Mouse (Mus musculus) lung, postnatal 0 days (tissue): Measurements from ENCODE around the gene 4921507P07Rik. TPM values are rescaled to one million over a fixed set of nuclear protein-coding genes. Genes with fewer than 3 reads are reported as not detected.

Experiments
- ATAC-seq: fragments of 200-750 bp; cut with Nextera tagmentation; 2 replicates; pipeline ENCODE4 v1.8.0; 2017; ENCODE audit warnings: moderate library complexity
- DNase-seq: peaks from one replicate; pipeline ENCODE4 v3.0.0-alpha.2; 2016; ENCODE audit warnings: low spot score
- H3K27ac ChIP-seq: fragments of 300-500 bp; sonication (generic); 2 replicates; pipeline ENCODE4 v1.5.1; 2014; ENCODE audit warnings: antibody characterized with exemption, mild to moderate bottlenecking, low read length, mixed read lengths
- H3K27me3 ChIP-seq: fragments of 300-500 bp; sonication (generic); replicated peaks from 2 replicates; pipeline ENCODE4 v1.6.1; 2014; ENCODE audit warnings: low read length, mixed read lengths; ENCODE audit not compliant: insufficient read depth
- H3K36me3 ChIP-seq: fragments of 300-500 bp; sonication (generic); 2 replicates; pipeline ENCODE4 v1.6.1; 2014; ENCODE audit warnings: low read length, mixed read lengths; ENCODE audit not compliant: insufficient read depth
- H3K4me1 ChIP-seq: fragments of 300-500 bp; sonication (generic); 2 replicates; pipeline ENCODE4 v1.6.1; 2014; ENCODE audit warnings: antibody characterized with exemption, low read depth, low read length, mixed read lengths; ENCODE audit not compliant: insufficient read depth
- H3K4me2 ChIP-seq: fragments of 300-500 bp; sonication (generic); replicated peaks from 2 replicates; pipeline ENCODE4 v1.6.1; 2014; ENCODE audit warnings: low read depth, mild to moderate bottlenecking, low read length, moderate library complexity, mixed read lengths
- H3K4me3 ChIP-seq: fragments of 300-500 bp; sonication (generic); 2 replicates; pipeline ENCODE4 v1.5.1; 2014; ENCODE audit warnings: low read depth, low read length
- H3K9ac ChIP-seq: fragments of 300-500 bp; sonication (generic); replicated peaks from 2 replicates; pipeline ENCODE4 v1.6.1; 2014; ENCODE audit warnings: low read depth, mild to moderate bottlenecking
- H3K9me3 ChIP-seq: fragments of 300-500 bp; sonication (generic); 2 replicates; pipeline ENCODE4 v1.6.1; 2016; ENCODE audit warnings: low read length, mixed read lengths
- CTCF ChIP-seq: IDR thresholded peaks from 2 replicates; pipeline ENCODE4 v1.5.1; 2016; ENCODE audit warnings: antibody characterized with exemption, mild to moderate bottlenecking
- EP300 ChIP-seq: IDR thresholded peaks from 2 replicates; pipeline ENCODE4 v1.6.1; 2016; ENCODE audit warnings: antibody characterized with exemption, mild to moderate bottlenecking, control low read depth
- WGBS: fragments of 180-500 bp; shearing (Covaris S2); extraction: QIAGEN DNeasy Blood & Tissue Kit; methylation state at CpG from one replicate; pipeline ENCODE4 v1.1.7; 2014; 5-methylcytosine and 5-hydroxymethylcytosine counted together
- polyA plus RNA-seq: library from polyadenylated mRNA; unstranded; fragments of >200 nt; fragmentation: Nextera tagmentation; extraction: Ambion mirVana; gene quantifications from 2 replicates; pipeline ENCODE4 v1.2.1, GENCODE M21; 2015

Gene 4921507P07Rik
- polyA plus RNA-seq, 1 experiment from 2014 or later, result 0.63 TPM

GRCm38 (mm10) chr6:50587412-50587811, 9.0 kb downstream of the 4921507P07Rik start:
- Histone ChIP-seq H3K4me2 (no peak overlapping the region), H3K9me3 (no peaks in the 10 kb centered on the region), H3K4me3 (no peak overlapping the region), H3K36me3 (no peaks in the 10 kb centered on the region), H3K27me3 (no peaks in the 10 kb centered on the region), H3K27ac (no peak overlapping the region), H3K9ac (no peak overlapping the region), H3K4me1 (no peaks in the 10 kb centered on the region)
- WGBS, result 70% methylated on average over 2 of the region's 2 CpGs
- ATAC-seq, result no peak
- no peak for TF ChIP-seq CTCF
- TF ChIP-seq EP300, result no peak
- DNase-seq, result no peak

- TF ChIP-seq EP300 (no peak), CTCF (no peak)
- no peak for DNase-seq
- no peak overlapping the region for H3K4me2 ChIP-seq
- WGBS, result 33% methylated on average over 5 of the region's 5 CpGs
- H3K4me3 ChIP-seq, result no peak overlapping the region
- no peaks in the 10 kb centered on the region for H3K4me1 ChIP-seq
- no peaks in the 10 kb centered on the region for H3K36me3 ChIP-seq
- H3K27ac ChIP-seq, result no peak overlapping the region
- H3K9ac ChIP-seq, result no peak overlapping the region
- H3K9me3 ChIP-seq, result no peaks in the 10 kb centered on the region
- no peak for ATAC-seq
- no peaks in the 10 kb centered on the region for H3K27me3 ChIP-seq
These were observed 10.1 kb downstream of the 4921507P07Rik start for GRCm38 (mm10) chr6:50586316-50586715.

- Histone ChIP-seq H3K36me3 (no peaks in the 10 kb centered on the region), H3K9ac (no peak overlapping the region), H3K27ac (no peak overlapping the region), H3K4me1 (no peaks in the 10 kb centered on the region), H3K9me3 (no peaks in the 10 kb centered on the region), H3K27me3 (no peaks in the 10 kb centered on the region), H3K4me3 (no peak overlapping the region), H3K4me2 (no peak overlapping the region)
- no peak for ATAC-seq
- no peak for TF ChIP-seq EP300
- TF ChIP-seq CTCF, result no peak
- no peak for DNase-seq
- 51% methylated on average over 7 of the region's 7 CpGs for WGBS
These were observed 10.7 kb downstream of the 4921507P07Rik start for GRCm38 (mm10) chr6:50585733-50586132.

- no peaks in the 10 kb centered on the region for H3K9me3 ChIP-seq
- 78% methylated on average over 1 of the region's 1 CpGs for WGBS
- ATAC-seq, result no peak
- no peak for TF ChIP-seq CTCF
- TF ChIP-seq EP300, result no peak
- H3K27me3 ChIP-seq, result no peaks in the 10 kb centered on the region
- H3K9ac ChIP-seq, result no peak overlapping the region
- H3K4me1 ChIP-seq, result no peaks in the 10 kb centered on the region
- DNase-seq, result no peak
- H3K27ac ChIP-seq, result no peak overlapping the region
- no peak overlapping the region for H3K4me3 ChIP-seq
- H3K36me3 ChIP-seq, result no peaks in the 10 kb centered on the region
- H3K4me2 ChIP-seq, result no peak overlapping the region
These were observed 24.8 kb downstream of the 4921507P07Rik start for GRCm38 (mm10) chr6:50571661-50572060.

GRCm38 (mm10) chr6:50566997-50567255, 29.5 kb downstream of the 4921507P07Rik start:
- Histone ChIP-seq H3K9ac (peak overlapping the region; percentile 77), H3K4me2 (peak overlapping the region; percentile 72), H3K27me3 (no peaks in the 10 kb centered on the region), H3K4me1 (peaks cover 4% of the 10 kb centered on the region; the same call in 1 of the 2 replicates), H3K27ac (peak overlapping the region; percentile 86), H3K9me3 (no peaks in the 10 kb centered on the region), H3K4me3 (peak overlapping the region; percentile 56), H3K36me3 (no peaks in the 10 kb centered on the region)
- DNase-seq, result no peak
- TF ChIP-seq EP300 (no peak), CTCF (no peak)
- no peak for ATAC-seq
- 8% methylated on average over 6 of the region's 6 CpGs for WGBS

- H3K27ac ChIP-seq, result peak within 1 kb of the TSS; percentile 86
- WGBS, result under 1% methylated on average over 72 of the region's 78 CpGs
- peak; percentile 99 for DNase-seq
- peak within 1 kb of the TSS; percentile 56 for H3K4me3 ChIP-seq
- H3K4me1 ChIP-seq, result peaks cover 4% of the 10 kb centered on the region; the same call in 1 of the 2 replicates
- ATAC-seq, result peak; percentile 98
- peak; percentile 72 for TF ChIP-seq CTCF
- no peak for TF ChIP-seq EP300
- peak within 1 kb of the TSS; percentile 77 for H3K9ac ChIP-seq
- H3K4me2 ChIP-seq, result peak within 1 kb of the TSS; percentile 72
- no peaks in the 10 kb centered on the region for H3K36me3 ChIP-seq
- H3K27me3 ChIP-seq, result no peaks in the 10 kb centered on the region
- H3K9me3 ChIP-seq, result no peaks in the 10 kb centered on the region
These were observed 30.1 kb downstream of the 4921507P07Rik start, which contains the start of gene Cycs for GRCm38 (mm10) chr6:50566141-50566996. Cycs (minus strand) TSS chr6:50566538.
